In genomic region chr1:91179086-91179485, GRCm38 (mm10) we compare ENCODE assay signal across 8 mouse cellular contexts. TPM values are rescaled to one million over a fixed set of nuclear protein-coding genes. Genes with fewer than 3 reads are reported as not detected.
A peak's percentile ranks its signal among the peaks of the same experiment; 100 is the strongest.
DNase-seq lines count a peak whose midpoint lies in the region; ATAC-seq lines count a peak whose summit lies in the region.

No protein-coding gene starts in this region.

- DNase-seq in 416B (ENCODE audit: low read depth) = peak; percentile 80
- DNase-seq in adrenal gland, postnatal 14 days = peak; percentile 76
- DNase-seq in kidney, postnatal 10 days = peak; percentile 82
- peak; percentile 51 for DNase-seq in liver, embryonic 11.5 days (ENCODE audit: low spot score)
- peak; percentile 90 for DNase-seq in naive thymus-derived CD4-positive, alpha-beta T cell, adult 2 months (ENCODE audit: low read depth)

- H3K27me3 ChIP-seq in heart, embryonic 15.5 days = no peaks in the 10 kb centered on the region
- H3K27me3 ChIP-seq in liver, embryonic 11.5 days (replicated peaks; ENCODE audit: control insufficient read depth, insufficient read depth, low read length) = peaks cover 16% of the 10 kb centered on the region
- H3K27me3 ChIP-seq in stomach, embryonic 15.5 days (replicated peaks) = peaks cover 5% of the 10 kb centered on the region; the same call in 1 of the 2 replicates

- peak; percentile 33; the same call in 1 of the 2 replicates for ATAC-seq in erythroblast, adult 5-6 weeks (replicated peaks; ENCODE audit: low FRiP score, poor library complexity, severe bottlenecking)
- ATAC-seq in heart, embryonic 15.5 days (replicated peaks; ENCODE audit: insufficient number of reproducible peaks, insufficient read depth, low FRiP score, low read depth) = peak; percentile 76; the same call in 1 of the 2 replicates
- 0 out of 2 replicates have a peak, but pooled peaks have one; percentile 36 for ATAC-seq in liver, embryonic 11.5 days (replicated peaks; ENCODE audit: low FRiP score)
- ATAC-seq in stomach, embryonic 15.5 days (ENCODE audit: insufficient read depth, low FRiP score, low read depth) = no peak

- peaks cover 36% of the 10 kb centered on the region for H3K4me1 ChIP-seq in heart, embryonic 15.5 days (replicated peaks)
- peaks cover 9% of the 10 kb centered on the region; the same call in 1 of the 2 replicates for H3K4me1 ChIP-seq in liver, embryonic 11.5 days (replicated peaks; ENCODE audit: control insufficient read depth, insufficient read depth, low read length)
- H3K4me1 ChIP-seq in stomach, embryonic 15.5 days = peaks cover 15% of the 10 kb centered on the region

- no peak overlapping the region for H3K27ac ChIP-seq in heart, embryonic 15.5 days
- H3K27ac ChIP-seq in liver, embryonic 11.5 days (ENCODE audit: low read depth, low read length) = no peak overlapping the region
- H3K27ac ChIP-seq in stomach, embryonic 15.5 days = no peak overlapping the region

- H3K4me2 ChIP-seq in heart, embryonic 15.5 days = peak overlapping the region; percentile 88
- 0 out of 2 replicates have a peak overlapping the region, but pooled peaks have one; percentile 83 for H3K4me2 ChIP-seq in liver, embryonic 11.5 days
- H3K4me2 ChIP-seq in stomach, embryonic 15.5 days = peak overlapping the region; percentile 86

- no peak overlapping the region for H3K4me3 ChIP-seq in heart, embryonic 15.5 days
- no peak overlapping the region; the same call in 1 of the 2 replicates for H3K4me3 ChIP-seq in liver, embryonic 11.5 days (ENCODE audit: low read depth, low read length)
- no peak overlapping the region for H3K4me3 ChIP-seq in stomach, embryonic 15.5 days (replicated peaks)

- H3K9me3 ChIP-seq in heart, embryonic 15.5 days (replicated peaks) = no peaks in the 10 kb centered on the region
- no peaks in the 10 kb centered on the region for H3K9me3 ChIP-seq in liver, embryonic 11.5 days (ENCODE audit: control insufficient read depth, low read length)
- no peaks in the 10 kb centered on the region for H3K9me3 ChIP-seq in stomach, embryonic 15.5 days

- no peaks in the 10 kb centered on the region for H3K36me3 ChIP-seq in heart, embryonic 15.5 days
- no peaks in the 10 kb centered on the region for H3K36me3 ChIP-seq in liver, embryonic 11.5 days (ENCODE audit: control insufficient read depth, insufficient read depth, low read length)
- no peaks in the 10 kb centered on the region for H3K36me3 ChIP-seq in stomach, embryonic 15.5 days

- no peak overlapping the region for H3K9ac ChIP-seq in heart, embryonic 15.5 days
- H3K9ac ChIP-seq in liver, embryonic 11.5 days (ENCODE audit: low read depth, low read length) = no peak overlapping the region
- no peak overlapping the region for H3K9ac ChIP-seq in stomach, embryonic 15.5 days

- 25% methylated on average over 5 of the region's 5 CpGs for WGBS in heart, embryonic 15.5 days
- 28% methylated on average over 5 of the region's 5 CpGs for WGBS in liver, embryonic 11.5 days
- 30% methylated on average over 5 of the region's 5 CpGs for WGBS in stomach, embryonic 15.5 days

RNA-seq across cellular contexts. Expression of gene Ramp1, which starts 0.5 kb away (rescaled TPM):
- 8.0 and 9.5 TPM in 2 replicates for total RNA-seq in adrenal gland, postnatal 14 days (2021)
- 25.9 and 28.2 TPM in 2 replicates for total RNA-seq in erythroblast, adult 5-6 weeks (2015; ENCODE audit: low replicate concordance)
- 15.9 and 17.1 TPM in 2 replicates for total RNA-seq in erythroblast, adult 5-6 weeks (2017; ENCODE audit: low replicate concordance)
- 46.1 and 50.6 TPM in 2 replicates for polyA plus RNA-seq in heart, embryonic 15.5 days (2015; fragmentation: Nextera tagmentation; extraction: Ambion mirVana)
- 3.5 and 4.0 TPM in 2 replicates for polyA plus RNA-seq in liver, embryonic 11.5 days (2014; fragmentation: Nextera tagmentation; extraction: Ambion mirVana)
- 4.6 and 5.9 TPM in 2 replicates for polyA plus RNA-seq in stomach, embryonic 15.5 days (2015; fragmentation: Nextera tagmentation; extraction: Ambion mirVana)

RNA-seq across cellular contexts. Expression of gene Rbm44, which starts 34.2 kb away (rescaled TPM):
- not detected in 2 replicates for total RNA-seq in adrenal gland, postnatal 14 days (2021)
- 0.58 and 8.4 TPM in 2 replicates for total RNA-seq in erythroblast, adult 5-6 weeks (2015; ENCODE audit: low replicate concordance)
- 0.70 and 4.1 TPM in 2 replicates for total RNA-seq in erythroblast, adult 5-6 weeks (2017; ENCODE audit: low replicate concordance)
- polyA plus RNA-seq in heart, embryonic 15.5 days (2015; fragmentation: Nextera tagmentation; extraction: Ambion mirVana) = 3.3 and 4.0 TPM in 2 replicates
- 2.4 TPM in 2 replicates for polyA plus RNA-seq in liver, embryonic 11.5 days (2014; fragmentation: Nextera tagmentation; extraction: Ambion mirVana)
- 0.86 and 0.88 TPM in 2 replicates for polyA plus RNA-seq in stomach, embryonic 15.5 days (2015; fragmentation: Nextera tagmentation; extraction: Ambion mirVana)
